Mouse (Mus musculus): Measurements from ENCODE around the gene Nelfb. TPM values are rescaled to one million over a fixed set of nuclear protein-coding genes. Genes with fewer than 3 reads are reported as not detected.

Gene Nelfb
- total and polyA plus RNA-seq, 2 experiments from 2014 or later: 38.4 to 49.0 TPM

GRCm38 (mm10) chr2:25181891-25182397 is 29.3 kb downstream of the Nelfb start:
- H3K4me2 ChIP-seq (ENCODE audit: low read depth, low read length): peak overlapping the region; percentile 82
- H3K4me1 ChIP-seq (ENCODE audit: control insufficient read depth, insufficient read depth): peaks cover 30% of the 10 kb centered on the region
- TF ChIP-seq CTCF (IDR thresholded peaks at IDR 0.05; ENCODE audit: low read depth): no peak
- TF ChIP-seq EP300 (IDR thresholded peaks at IDR 0.05; ENCODE audit: low read depth): no peak
- ATAC-seq (ENCODE audit: insufficient read depth, low read depth): no peak
- H3K9me3 ChIP-seq (replicated peaks; ENCODE audit: control insufficient read depth, low read length): no peaks in the 10 kb centered on the region
- H3K27ac ChIP-seq (ENCODE audit: low read depth): peak overlapping the region; percentile 86
- DNase-seq (ENCODE audit: low spot score): no peak
- H3K4me3 ChIP-seq (ENCODE audit: low read depth, low read length): peak overlapping the region; percentile 62
- H3K36me3 ChIP-seq (replicated peaks; ENCODE audit: control insufficient read depth, insufficient read depth, low read length): no peaks in the 10 kb centered on the region
- H3K9ac ChIP-seq (replicated peaks; ENCODE audit: low read depth, low read length): peak overlapping the region; percentile 62
- WGBS: 1% methylated on average over 17 of the region's 17 CpGs
- 0 out of 2 replicates have a peak, but pooled peaks cover 6% of the 10 kb centered on the region for H3K27me3 ChIP-seq (ENCODE audit: control insufficient read depth, insufficient read depth, low read length)

DNA sequence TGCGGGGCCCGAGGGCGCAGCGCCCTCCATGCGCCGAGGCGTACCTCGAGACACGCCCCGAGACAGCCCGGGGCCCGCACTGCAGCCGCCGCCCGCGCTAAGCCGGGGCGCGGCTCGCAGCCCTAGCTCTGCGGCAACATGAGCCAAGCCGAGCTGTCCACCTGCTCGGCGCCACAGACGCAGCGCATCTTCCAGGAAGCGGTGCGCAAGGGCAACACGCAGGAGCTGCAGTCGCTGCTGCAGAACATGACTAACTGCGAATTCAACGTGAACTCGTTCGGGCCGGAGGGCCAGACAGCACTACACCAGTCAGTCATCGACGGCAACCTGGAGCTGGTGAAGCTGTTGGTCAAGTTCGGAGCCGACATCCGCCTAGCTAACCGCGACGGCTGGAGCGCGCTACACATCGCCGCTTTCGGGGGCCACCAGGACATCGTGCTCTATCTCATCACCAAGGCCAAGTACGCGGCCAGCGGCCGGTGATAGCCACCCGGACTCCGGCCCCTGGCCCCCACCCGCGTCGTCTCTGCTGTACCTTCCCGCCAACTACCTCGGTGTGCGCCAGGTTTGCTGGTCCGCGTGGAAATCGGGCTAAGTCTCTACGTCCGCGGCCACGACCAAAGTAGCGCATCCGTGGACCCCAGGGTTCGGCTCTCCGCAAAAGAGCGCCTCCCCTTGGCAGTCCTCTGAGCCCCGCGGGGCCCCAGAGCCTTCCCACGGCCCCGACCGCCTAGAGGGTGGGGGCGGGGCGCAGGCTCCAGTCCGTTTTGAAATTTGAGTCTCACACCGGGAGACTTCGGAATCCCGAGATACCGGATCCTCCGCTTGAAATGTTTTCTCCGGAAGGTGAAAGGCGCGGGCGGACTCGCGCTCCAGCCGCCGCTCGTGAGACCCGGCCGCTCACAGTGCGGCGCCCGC is 30.1 kb downstream of the Nelfb start:
- DNase-seq (ENCODE audit: low spot score): no peak
- H3K9me3 ChIP-seq (replicated peaks; ENCODE audit: control insufficient read depth, low read length): no peaks in the 10 kb centered on the region
- H3K4me1 ChIP-seq (ENCODE audit: control insufficient read depth, insufficient read depth): peaks cover 37% of the 10 kb centered on the region
- H3K4me2 ChIP-seq (ENCODE audit: low read depth, low read length): peak overlapping the region; percentile 82
- H3K9ac ChIP-seq (replicated peaks; ENCODE audit: low read depth, low read length): peak overlapping the region; percentile 62
- peak; percentile 37 for ATAC-seq (ENCODE audit: insufficient read depth, low read depth)
- peak overlapping the region; percentile 62 for H3K4me3 ChIP-seq (ENCODE audit: low read depth, low read length)
- no peaks in the 10 kb centered on the region for H3K36me3 ChIP-seq (replicated peaks; ENCODE audit: control insufficient read depth, insufficient read depth, low read length)
- under 1% methylated on average over 96 of the region's 100 CpGs for WGBS
- no peak for TF ChIP-seq CTCF (IDR thresholded peaks at IDR 0.05; ENCODE audit: low read depth)
- TF ChIP-seq EP300 (IDR thresholded peaks at IDR 0.05; ENCODE audit: low read depth): no peak
- peak overlapping the region; percentile 86 for H3K27ac ChIP-seq (ENCODE audit: low read depth)
- 0 out of 2 replicates have a peak, but pooled peaks cover 6% of the 10 kb centered on the region for H3K27me3 ChIP-seq (ENCODE audit: control insufficient read depth, insufficient read depth, low read length)

GRCm38 (mm10) chr2:25180478-25180903 is 30.8 kb downstream of the Nelfb start, which contains the start of gene Nrarp:
Nrarp (plus strand) TSS chr2:25180758.
- H3K9ac ChIP-seq (replicated peaks; ENCODE audit: low read depth, low read length): peak within 1 kb of the TSS; percentile 62
- DNase-seq (ENCODE audit: low spot score) (peak; percentile 93), ATAC-seq (ENCODE audit: insufficient read depth, low read depth) (peak; percentile 90)
- 0 out of 2 replicates have a peak, but pooled peaks cover 6% of the 10 kb centered on the region for H3K27me3 ChIP-seq (ENCODE audit: control insufficient read depth, insufficient read depth, low read length)
- peaks cover 38% of the 10 kb centered on the region for H3K4me1 ChIP-seq (ENCODE audit: control insufficient read depth, insufficient read depth)
- no peaks in the 10 kb centered on the region for H3K36me3 ChIP-seq (replicated peaks; ENCODE audit: control insufficient read depth, insufficient read depth, low read length)
- H3K27ac ChIP-seq (ENCODE audit: low read depth): peak within 1 kb of the TSS; percentile 86
- peak within 1 kb of the TSS; percentile 62 for H3K4me3 ChIP-seq (ENCODE audit: low read depth, low read length)
- H3K4me2 ChIP-seq (ENCODE audit: low read depth, low read length): peak within 1 kb of the TSS; percentile 82
- 0 out of 2 replicates have a peak, but pooled peaks have one; percentile 62 for TF ChIP-seq EP300 (IDR thresholded peaks at IDR 0.05; ENCODE audit: low read depth)
- TF ChIP-seq CTCF (IDR thresholded peaks at IDR 0.05; ENCODE audit: low read depth): peak; percentile 61
- WGBS: under 1% methylated on average over 34 of the region's 35 CpGs
- H3K9me3 ChIP-seq (replicated peaks; ENCODE audit: control insufficient read depth, low read length): no peaks in the 10 kb centered on the region

- Histone ChIP-seq H3K27me3 (ENCODE audit: control insufficient read depth, insufficient read depth, low read length) (0 out of 2 replicates have a peak, but pooled peaks cover 6% of the 10 kb centered on the region), H3K4me1 (ENCODE audit: control insufficient read depth, insufficient read depth) (peaks cover 35% of the 10 kb centered on the region), H3K4me2 (ENCODE audit: low read depth, low read length) (peak overlapping the region; percentile 82), H3K9me3 (replicated peaks; ENCODE audit: control insufficient read depth, low read length) (no peaks in the 10 kb centered on the region), H3K27ac (ENCODE audit: low read depth) (peak overlapping the region; percentile 79), H3K4me3 (ENCODE audit: low read depth, low read length) (peak overlapping the region; percentile 62), H3K36me3 (replicated peaks; ENCODE audit: control insufficient read depth, insufficient read depth, low read length) (no peaks in the 10 kb centered on the region), H3K9ac (replicated peaks; ENCODE audit: low read depth, low read length) (0 out of 2 replicates have a peak overlapping the region, but pooled peaks have one; percentile 35)
- TF ChIP-seq EP300 (IDR thresholded peaks at IDR 0.05; ENCODE audit: low read depth): no peak
- 62% methylated on average over 15 of the region's 15 CpGs for WGBS
- DNase-seq (ENCODE audit: low spot score) (no peak), ATAC-seq (ENCODE audit: insufficient read depth, low read depth) (no peak)
Measured at GRCm38 (mm10) chr2:25179566-25180217, 31.6 kb downstream of the Nelfb start.

DNA sequence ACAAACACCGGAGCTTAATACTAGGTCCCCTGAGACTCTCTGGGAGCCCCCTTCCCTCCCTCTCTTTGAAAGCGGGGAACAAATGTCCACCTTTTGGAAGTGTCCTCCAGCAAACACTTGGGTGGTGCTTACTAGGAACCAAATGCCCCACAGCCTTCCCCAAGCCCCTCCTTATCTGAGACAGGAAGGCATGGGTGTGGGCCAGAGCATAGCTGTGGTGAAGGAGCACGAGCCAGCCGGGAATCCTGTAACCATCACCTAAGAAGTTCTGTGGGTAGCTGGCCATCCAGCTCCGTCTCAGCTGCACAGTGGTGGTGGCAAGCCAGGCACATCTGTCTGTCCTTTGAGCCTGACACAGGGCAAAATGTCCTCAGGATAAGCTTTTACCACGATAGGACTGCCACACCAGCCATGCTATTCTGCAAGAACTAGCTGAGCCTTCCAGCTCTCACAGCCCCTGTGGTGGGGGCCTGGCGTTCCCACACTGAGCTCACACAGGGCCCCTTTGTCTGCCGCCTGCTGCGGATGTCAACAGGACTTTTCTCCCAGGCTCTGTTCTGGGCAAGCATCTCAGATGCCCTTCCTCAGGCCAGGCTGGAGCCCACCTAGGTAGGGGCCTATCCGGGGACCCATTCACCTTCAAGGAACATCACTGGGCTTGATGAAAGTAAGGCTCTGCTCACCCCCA is 32.9 kb downstream of the Nelfb start:
- Histone ChIP-seq H3K36me3 (replicated peaks; ENCODE audit: control insufficient read depth, insufficient read depth, low read length) (no peaks in the 10 kb centered on the region), H3K4me1 (ENCODE audit: control insufficient read depth, insufficient read depth) (peaks cover 32% of the 10 kb centered on the region), H3K27me3 (ENCODE audit: control insufficient read depth, insufficient read depth, low read length) (0 out of 2 replicates have a peak, but pooled peaks cover 6% of the 10 kb centered on the region), H3K27ac (ENCODE audit: low read depth) (peak overlapping the region; percentile 77), H3K4me2 (ENCODE audit: low read depth, low read length) (peak overlapping the region; percentile 32; the same call in 1 of the 2 replicates), H3K4me3 (ENCODE audit: low read depth, low read length) (no peak overlapping the region), H3K9me3 (replicated peaks; ENCODE audit: control insufficient read depth, low read length) (no peaks in the 10 kb centered on the region), H3K9ac (replicated peaks; ENCODE audit: low read depth, low read length) (no peak overlapping the region)
- TF ChIP-seq CTCF (IDR thresholded peaks at IDR 0.05; ENCODE audit: low read depth): no peak
- TF ChIP-seq EP300 (IDR thresholded peaks at IDR 0.05; ENCODE audit: low read depth): no peak
- 45% methylated on average over 10 of the region's 10 CpGs for WGBS
- ATAC-seq (ENCODE audit: insufficient read depth, low read depth) (no peak), DNase-seq (ENCODE audit: low spot score) (no peak)
